Mouse (Mus musculus) CD4-positive, CD25-positive, alpha-beta regulatory T cell, adult 2 months (primary cell): ENCODE measurements at regions not wholly inside any gene's neighbourhood (a gene's known extent, or its start where the extent isn't known, plus 50 kb on each side); places are given as distances from the start of the nearest gene placed in this dataset.

ENCODE experiments used
- DNase-seq: peaks from one replicate; pipeline ENCODE4 v3.0.0-alpha.2; 2012; ENCODE audit warnings: low read depth, low spot score

- DNase-seq: no peak
Measured at GRCm38 (mm10) chr6:47354515-47354914, 98.7 kb upstream of the Cul1 start.

DNA sequence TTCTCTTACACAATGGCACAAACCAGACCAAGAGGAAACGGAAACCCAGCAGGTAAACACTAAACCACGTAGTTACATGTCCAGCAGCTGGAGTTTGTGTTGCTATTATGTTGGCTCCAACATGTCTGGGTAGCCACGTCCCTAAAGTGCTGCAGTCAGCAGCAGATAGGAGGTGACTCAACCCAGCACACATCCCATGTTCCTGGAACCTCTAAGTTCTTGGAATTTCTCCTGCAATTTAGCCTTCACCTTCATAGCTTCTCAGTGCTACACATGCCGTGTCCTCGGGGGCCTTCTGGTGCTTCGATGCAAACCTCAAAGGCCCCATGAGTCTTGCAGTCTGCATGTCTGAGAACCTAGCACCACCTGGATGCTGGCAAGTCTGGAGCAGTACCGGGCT is 97.7 kb upstream of the Cul1 start:
- DNase-seq: no peak

GRCm38 (mm10) chr6:47356500-47356899 is 96.7 kb upstream of the Cul1 start:
- no peak for DNase-seq

- DNase-seq: peak; percentile 53
Measured at GRCm38 (mm10) chr6:47358686-47359085, 94.5 kb upstream of the Cul1 start.

GRCm38 (mm10) chr6:47364002-47364401 is 89.2 kb upstream of the Cul1 start:
- no peak for DNase-seq

DNA sequence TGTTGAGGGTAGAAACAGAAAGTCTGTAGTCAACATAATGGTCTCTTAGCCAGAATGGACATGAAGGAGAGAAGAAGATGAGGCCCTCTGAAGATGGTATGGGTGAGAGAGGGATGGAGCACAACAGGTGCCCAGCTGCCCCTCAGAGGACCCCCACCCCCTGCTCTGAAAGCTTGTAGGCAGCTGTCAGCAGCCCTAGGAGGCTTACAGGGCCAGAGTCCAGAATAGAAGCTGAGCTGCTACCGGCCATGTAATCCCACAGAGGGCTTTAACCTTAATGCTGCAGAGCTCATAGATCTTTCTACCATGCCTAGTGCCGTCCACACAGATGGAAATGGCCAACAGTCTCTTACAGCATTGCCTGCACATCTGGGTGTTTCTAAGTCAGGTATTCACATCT is 88.6 kb upstream of the Cul1 start:
- DNase-seq: no peak

- DNase-seq: no peak
Measured at GRCm38 (mm10) chr6:47365651-47366645, 87.2 kb upstream of the Cul1 start.

GRCm38 (mm10) chr6:47367461-47367860 is 85.7 kb upstream of the Cul1 start:
- no peak for DNase-seq

DNA sequence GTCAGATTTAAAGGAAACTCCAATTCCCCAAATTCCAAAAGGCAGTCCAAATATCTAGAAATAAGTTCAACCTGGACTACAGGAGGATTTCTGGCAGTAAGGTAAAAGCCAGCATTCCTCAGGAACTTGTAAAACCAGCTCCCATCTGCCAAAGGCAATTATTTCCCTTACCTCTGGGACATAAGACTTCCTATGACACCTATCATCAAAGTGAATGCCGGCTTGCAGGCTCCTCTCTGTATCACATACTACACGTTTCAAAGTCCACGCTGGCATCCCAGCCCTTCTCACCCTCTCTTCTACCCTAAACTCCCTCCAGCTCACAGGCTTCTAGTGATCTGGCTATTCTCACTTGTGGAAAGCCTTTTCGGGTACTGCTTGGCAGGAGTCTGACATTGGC is 77.5 kb upstream of the Cul1 start:
- DNase-seq: no peak

DNA sequence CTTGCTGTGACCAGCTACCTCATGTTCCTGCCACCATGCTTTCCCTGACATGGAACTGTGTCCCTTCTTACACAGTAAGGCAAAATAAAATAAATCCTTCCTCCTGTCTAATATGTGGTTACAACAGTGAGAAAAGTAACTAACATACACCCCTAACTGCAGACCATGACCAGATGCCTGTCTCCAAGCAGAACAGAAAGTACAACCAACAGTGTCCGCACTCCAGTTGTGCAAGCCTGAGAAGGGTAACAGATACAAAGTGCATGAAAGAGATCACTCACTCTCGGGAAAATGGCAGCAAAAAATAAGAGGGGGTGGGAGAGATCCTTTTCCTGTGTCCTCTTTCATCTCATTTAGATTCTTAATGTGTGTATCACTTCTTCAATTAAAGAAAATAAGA is 71.7 kb upstream of the Cul1 start:
- no peak for DNase-seq

GRCm38 (mm10) chr6:47386550-47386949 is 66.6 kb upstream of the Cul1 start:
- DNase-seq: no peak

DNA sequence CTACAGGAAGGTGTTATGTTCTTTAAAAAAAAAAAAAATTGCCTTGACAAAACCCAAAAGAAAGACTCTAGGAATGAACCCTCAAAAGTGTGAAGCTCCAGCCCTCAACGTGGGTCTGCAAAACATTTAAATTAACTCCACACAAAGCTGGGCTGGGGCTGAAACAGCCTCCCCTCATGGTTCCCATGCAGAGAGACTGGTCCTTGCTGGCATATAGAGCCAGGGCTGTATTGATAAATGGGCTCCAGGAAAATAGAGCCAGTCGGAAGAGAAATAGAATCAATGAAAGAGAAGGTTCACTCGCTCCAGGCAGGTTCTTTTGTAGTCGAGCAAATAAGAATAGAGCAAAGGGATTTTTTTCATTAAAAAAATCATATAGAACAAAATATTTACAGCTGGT is 63.3 kb upstream of the Cul1 start:
- no peak for DNase-seq

DNA sequence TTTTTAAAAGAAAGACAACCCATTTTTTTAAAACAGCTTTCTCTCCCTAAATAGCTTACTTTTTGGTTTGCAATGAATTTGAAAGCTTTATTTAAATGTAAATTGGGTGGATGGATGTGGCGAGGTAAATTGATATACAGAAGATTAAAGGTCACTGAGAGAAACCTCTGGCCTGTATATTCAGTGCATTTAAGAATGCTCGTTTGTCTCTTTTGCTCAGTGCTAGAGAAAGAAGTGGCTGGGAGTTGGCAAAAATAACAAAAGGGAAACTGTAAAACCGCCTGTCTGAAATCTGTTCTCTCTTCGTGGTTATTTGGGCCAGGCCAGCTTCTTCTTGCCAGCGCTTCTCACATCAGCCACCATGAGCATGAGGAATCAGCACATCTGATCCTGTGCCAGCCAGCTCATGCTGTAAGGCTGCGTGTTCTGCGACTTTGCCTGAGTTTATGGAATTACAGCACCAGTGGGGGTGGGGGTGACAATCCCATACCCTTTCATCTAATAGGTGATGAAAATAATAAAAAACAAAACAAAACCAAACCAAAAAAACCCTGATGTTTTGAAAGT is 62.7 kb upstream of the Cul1 start:
- DNase-seq: no peak

DNA sequence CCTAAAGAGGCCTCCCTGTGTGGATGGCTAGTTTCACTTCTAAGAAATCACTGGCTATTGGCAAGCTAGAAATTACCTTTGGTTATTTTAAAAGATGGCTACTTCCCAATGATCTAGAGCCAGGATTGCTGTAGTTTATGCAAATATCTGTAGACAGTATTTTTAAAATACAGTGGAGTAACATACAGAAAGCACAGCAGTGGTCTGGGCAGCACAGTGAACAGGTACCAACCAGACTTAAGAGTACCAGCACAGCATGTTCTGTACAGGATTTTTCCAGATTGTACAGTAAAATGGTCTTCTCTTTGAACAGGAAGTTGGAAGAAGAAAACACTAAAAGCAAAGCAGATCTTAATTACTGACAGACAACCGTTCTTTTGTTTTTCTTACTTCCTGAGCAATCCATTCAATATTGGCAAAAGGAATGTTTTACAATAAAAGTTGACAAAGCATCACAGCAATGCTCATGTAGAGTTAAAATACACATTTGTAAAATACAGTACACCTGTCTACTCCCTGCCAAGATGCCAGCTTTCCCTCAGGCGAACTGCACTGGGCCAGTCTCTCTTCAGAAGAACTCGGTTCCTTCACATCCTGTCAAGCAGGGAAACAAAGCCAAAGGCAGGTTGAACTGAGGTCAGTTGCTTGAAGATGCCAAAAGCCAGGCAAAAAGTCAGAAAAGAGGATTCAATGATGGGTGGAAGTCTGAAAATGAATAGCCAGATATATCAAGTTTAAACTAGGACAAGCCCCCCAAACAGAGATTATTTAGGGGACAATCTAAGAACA is 62.0 kb upstream of the Cul1 start:
- no peak for DNase-seq

DNA sequence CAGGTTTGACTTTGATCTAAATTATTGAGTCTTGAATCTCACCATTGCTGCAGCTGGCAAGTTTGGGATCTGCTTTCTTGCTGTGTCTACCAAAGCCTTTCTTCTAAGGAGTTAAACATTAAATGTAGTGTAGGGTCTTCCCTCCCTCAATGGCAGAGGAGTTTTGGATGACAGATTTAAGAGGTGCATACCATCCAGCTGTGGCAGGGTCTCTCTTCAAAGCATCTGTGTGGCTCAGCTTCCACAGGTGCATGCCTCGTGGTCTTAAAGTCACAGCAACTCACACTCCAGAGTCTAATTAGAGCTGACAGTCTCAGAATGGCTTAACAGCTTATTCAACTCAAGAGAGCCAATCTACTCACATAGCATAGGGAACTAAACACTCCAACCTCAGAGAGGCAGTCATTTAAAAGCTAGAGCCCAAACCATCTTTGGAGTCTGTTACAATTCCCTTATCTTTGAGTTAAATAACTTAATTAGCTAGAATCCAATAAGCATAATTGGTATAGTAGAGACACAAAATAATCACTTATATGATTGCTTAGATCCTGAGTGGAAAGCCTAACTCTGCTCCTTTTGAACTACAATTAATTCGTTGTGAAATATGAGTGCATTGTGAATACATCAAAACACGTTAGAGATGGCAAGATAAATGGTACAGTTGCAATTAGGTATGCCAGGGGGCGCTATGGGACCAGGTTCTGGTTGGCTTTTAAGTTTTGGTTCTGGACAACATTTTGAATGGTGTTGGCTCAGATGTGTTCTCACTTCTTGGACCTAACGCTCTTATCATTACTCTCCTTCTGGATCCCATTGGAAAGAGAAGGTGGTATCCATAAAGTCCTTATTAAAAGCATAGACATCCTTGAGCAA is 57.5 kb upstream of the Cul1 start:
- DNase-seq: peak; percentile 91
